Mouse (Mus musculus): ENCODE measurements around the gene Pi4k2a. TPM values are rescaled to one million over a fixed set of nuclear protein-coding genes. Genes with fewer than 3 reads are reported as not detected.

Gene Pi4k2a
- polyA plus RNA-seq, 1 experiment, result 41.3 TPM

DNA sequence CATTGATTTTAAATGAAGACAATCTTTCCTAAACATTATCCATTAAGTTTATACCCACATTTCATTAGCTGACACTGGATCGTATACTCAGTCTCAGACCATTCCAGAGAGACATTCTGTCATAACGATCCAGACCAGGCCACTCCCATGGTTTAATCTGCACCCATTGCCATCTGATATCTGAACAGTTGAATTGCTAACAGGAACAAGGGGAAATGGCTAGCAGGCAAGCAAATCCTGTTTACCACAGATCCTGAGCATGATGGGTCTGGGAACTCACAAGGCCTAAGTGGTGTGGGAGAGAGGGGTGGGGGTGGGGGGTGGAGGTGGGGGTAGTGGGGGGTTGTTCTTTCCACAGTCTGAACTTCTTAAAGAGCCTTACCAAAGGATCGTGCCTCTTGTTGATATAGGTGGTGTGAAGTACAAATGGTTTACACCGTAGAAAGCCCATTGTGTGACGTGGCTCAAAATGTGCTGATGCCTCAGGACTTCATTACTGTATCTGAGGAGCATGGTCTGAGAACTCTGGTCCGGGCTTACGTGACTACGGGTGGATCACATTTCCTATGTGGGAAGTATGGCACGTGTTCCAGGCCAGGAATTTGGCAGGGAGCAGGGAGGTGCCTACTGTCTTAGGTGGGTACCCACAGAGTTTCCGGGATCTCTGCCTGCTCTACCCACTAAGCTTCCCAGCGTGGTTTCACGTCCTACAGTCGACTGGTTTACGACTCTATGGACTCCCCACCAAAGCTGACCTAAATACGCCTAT is 48.4 kb downstream of the Pi4k2a start:
- DNase-seq (ENCODE audit: low read depth), result no peak

DNA sequence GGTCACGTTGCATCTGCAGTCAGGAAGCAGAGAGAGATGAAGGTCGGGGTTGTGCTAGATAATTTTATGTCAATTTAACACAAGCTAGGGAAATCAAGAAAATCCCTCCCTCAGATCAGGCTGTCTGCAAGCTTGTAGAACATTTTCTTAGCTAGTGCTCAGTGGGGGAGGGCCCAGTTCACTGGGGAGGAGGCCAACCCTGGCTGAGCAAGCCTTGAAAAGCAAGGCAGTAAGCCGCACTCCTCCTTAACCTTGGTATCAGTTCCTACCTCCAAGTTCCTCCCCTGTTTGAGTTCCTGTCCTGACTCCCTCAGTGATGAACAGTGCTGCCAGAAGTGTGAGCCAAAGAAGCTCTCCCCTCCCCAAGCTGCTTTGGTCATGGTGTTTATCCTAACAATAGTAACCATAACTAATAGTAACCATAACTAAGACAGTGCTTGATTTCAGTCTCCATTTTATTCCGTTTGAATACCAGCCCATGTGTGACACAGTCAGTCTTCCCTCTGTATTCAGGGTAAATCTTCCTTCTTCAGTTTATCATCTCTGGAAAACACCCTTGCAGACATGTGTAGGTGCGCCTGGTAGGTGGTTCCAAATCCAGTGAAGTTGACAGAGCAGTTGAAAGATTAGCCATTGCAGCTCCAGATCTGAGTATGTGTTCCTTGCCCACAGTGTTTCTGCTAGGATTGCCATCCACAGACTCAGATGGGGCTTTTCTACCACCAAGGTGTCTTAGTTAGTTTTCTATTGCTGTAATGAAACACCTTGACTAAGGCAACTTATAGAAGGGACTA is 49.7 kb downstream of the Pi4k2a start:
- TF ChIP-seq POLR2A (IDR thresholded peaks at IDR 0.05; ENCODE audit: borderline replicate concordance, extremely low read depth, insufficient read depth, insufficient read length, poor library complexity, severe bottlenecking), result no peak
- no peak for TF ChIP-seq CTCF (IDR thresholded peaks at IDR 0.05; ENCODE audit: borderline replicate concordance, extremely low read depth, insufficient read depth, insufficient read length)
- no peak for DNase-seq (ENCODE audit: low read depth)

More for the DNA sequence above, 48.4 kb downstream of the Pi4k2a start:
- no peak for TF ChIP-seq CTCF (IDR thresholded peaks at IDR 0.05; ENCODE audit: borderline replicate concordance, extremely low read depth, insufficient read depth, insufficient read length)
- no peak for TF ChIP-seq POLR2A (IDR thresholded peaks at IDR 0.05; ENCODE audit: borderline replicate concordance, extremely low read depth, insufficient read depth, insufficient read length, poor library complexity, severe bottlenecking)

DNA sequence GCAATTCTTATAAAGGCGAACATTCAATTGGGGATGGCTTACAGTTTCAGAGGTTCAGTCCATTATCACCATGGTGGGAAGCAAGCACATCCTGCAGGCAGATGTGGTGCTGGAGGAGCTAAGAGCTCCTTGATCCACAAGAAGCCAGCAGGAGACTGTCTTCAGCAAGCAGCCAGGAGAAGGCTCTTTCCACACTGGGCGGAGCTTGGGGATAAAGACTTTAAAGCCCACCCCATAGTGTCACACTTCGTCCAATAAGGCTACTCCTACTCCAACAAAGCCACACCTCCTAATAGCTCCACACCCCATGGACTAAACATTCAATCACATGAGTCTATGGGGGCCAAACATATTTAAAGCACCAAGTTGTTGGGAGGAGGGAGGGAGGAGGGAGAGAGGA is 51.7 kb downstream of the Pi4k2a start:
- TF ChIP-seq CTCF (IDR thresholded peaks at IDR 0.05; ENCODE audit: borderline replicate concordance, extremely low read depth, insufficient read depth, insufficient read length), result no peak
- TF ChIP-seq POLR2A (IDR thresholded peaks at IDR 0.05; ENCODE audit: borderline replicate concordance, extremely low read depth, insufficient read depth, insufficient read length, poor library complexity, severe bottlenecking), result no peak
- DNase-seq (ENCODE audit: low read depth), result no peak

DNA sequence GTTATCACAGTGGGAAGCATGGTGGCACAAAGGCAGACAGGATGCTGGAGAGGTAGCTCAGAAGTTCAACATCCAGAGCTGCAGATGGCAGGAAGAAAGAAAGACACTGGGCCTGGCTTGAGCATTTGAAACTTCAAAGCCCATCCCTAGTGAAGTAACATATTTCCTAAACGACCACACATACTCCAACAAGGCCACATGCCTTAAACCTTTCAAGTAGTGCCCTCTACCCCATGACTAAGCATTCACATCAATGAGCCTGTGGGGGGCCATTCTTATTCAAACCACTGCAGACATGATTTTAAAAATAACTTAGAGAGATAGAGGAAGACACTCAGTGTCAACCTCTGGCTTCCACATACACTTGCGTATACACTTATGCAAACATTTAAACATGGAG is 52.5 kb downstream of the Pi4k2a start:
- no peak for TF ChIP-seq CTCF (IDR thresholded peaks at IDR 0.05; ENCODE audit: borderline replicate concordance, extremely low read depth, insufficient read depth, insufficient read length)
- no peak for TF ChIP-seq POLR2A (IDR thresholded peaks at IDR 0.05; ENCODE audit: borderline replicate concordance, extremely low read depth, insufficient read depth, insufficient read length, poor library complexity, severe bottlenecking)
- DNase-seq (ENCODE audit: low read depth), result no peak

DNA sequence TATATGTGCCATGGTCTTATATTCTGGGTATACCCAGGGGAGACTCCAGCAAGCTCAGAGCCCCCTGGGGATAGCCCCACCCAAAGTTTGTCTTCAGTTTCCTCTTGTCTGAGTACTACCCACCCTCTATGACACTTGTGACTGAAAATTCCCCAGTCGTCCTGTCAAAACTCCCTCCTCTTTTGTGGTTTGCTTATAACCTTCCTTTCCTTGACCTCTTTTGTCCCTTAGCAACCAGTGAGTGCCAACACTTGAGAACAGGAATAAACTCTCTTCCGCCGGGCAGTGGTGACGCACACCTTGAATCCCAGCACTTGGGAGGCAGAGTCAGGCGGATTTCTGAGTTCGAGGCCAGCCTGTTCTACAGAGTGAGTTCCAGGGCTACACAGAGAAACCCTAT is 53.8 kb downstream of the Pi4k2a start:
- DNase-seq (ENCODE audit: low read depth), result no peak
- TF ChIP-seq POLR2A (IDR thresholded peaks at IDR 0.05; ENCODE audit: borderline replicate concordance, extremely low read depth, insufficient read depth, insufficient read length, poor library complexity, severe bottlenecking) (no peak), CTCF (IDR thresholded peaks at IDR 0.05; ENCODE audit: borderline replicate concordance, extremely low read depth, insufficient read depth, insufficient read length) (no peak)

DNA sequence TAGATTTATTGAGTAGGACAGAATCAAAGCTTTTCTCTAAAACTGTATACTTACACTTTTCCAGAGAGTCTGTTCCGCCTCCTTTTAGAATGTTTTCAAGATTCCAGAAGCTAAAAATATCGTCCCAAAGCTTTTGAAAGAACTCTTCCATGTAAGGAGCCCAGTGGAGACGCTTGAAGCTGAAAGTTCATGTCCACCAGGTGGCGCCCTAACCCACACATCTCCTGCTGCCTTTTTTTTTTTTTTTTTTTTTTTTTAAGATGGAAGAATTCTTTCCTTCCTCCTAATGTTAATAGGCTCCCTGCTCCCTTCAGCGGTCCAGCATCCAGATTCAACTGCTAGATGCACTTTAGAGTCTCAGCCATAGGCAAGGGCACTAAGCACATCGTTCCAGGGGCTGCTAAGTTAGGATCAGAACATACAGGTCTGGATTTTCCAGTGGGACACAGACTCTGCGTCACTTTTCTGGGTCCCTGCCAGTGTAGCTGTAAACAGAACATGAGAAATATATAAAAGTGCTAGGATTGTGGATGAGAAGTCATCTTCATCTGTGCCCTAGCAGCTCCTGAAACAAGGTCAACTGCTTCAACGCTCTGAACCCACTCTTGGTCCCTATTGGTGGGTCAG is 54.4 kb downstream of the Pi4k2a start:
- peak; percentile 93 for DNase-seq (ENCODE audit: low read depth)
- TF ChIP-seq POLR2A (IDR thresholded peaks at IDR 0.05; ENCODE audit: borderline replicate concordance, extremely low read depth, insufficient read depth, insufficient read length, poor library complexity, severe bottlenecking), result no peak
- peak; percentile 76; the same call in 1 of the 2 replicates for TF ChIP-seq CTCF (IDR thresholded peaks at IDR 0.05; ENCODE audit: borderline replicate concordance, extremely low read depth, insufficient read depth, insufficient read length)

DNA sequence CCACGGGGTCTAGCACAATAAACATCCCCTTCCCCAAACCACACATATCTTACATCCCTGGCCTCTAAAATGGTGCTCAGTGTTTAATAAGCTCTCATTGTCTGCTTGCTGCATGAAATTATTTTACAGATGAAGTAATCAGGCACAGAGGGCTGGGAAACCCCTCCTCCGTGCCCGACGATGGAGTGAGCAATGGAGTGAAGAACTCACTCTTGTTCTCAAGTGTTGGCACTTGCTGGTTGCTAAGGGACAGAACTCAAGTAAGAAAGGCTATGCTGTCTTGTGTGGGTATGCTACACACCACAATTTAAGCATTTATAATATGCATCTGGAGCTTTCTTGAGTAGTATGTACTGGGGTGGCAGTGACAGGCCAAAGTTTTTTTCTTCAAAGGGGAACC is 54.9 kb downstream of the Pi4k2a start:
- TF ChIP-seq CTCF (IDR thresholded peaks at IDR 0.05; ENCODE audit: borderline replicate concordance, extremely low read depth, insufficient read depth, insufficient read length), result no peak
- TF ChIP-seq POLR2A (IDR thresholded peaks at IDR 0.05; ENCODE audit: borderline replicate concordance, extremely low read depth, insufficient read depth, insufficient read length, poor library complexity, severe bottlenecking), result no peak
- no peak for DNase-seq (ENCODE audit: low read depth)

DNA sequence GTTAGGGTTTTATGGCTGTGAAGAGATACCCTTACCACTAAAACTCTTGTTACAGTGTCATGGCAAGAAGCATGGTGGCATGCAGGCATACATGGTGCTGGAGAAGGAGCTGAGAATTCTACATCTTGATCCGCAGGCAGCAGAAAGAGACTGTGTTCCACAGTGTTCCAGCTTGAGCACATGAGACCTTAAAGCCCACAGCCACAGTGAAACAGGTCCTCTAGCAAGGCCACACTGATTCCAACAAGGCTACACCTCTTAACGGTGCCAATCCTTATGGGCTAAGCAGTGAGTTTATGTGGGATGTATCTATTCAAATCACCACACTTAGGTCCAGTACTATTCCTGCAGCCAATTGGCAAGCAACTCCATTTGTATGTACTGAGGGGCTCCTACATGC is 55.5 kb downstream of the Pi4k2a start:
- TF ChIP-seq POLR2A (IDR thresholded peaks at IDR 0.05; ENCODE audit: borderline replicate concordance, extremely low read depth, insufficient read depth, insufficient read length, poor library complexity, severe bottlenecking), result no peak
- TF ChIP-seq CTCF (IDR thresholded peaks at IDR 0.05; ENCODE audit: borderline replicate concordance, extremely low read depth, insufficient read depth, insufficient read length), result no peak
- DNase-seq (ENCODE audit: low read depth), result no peak

DNA sequence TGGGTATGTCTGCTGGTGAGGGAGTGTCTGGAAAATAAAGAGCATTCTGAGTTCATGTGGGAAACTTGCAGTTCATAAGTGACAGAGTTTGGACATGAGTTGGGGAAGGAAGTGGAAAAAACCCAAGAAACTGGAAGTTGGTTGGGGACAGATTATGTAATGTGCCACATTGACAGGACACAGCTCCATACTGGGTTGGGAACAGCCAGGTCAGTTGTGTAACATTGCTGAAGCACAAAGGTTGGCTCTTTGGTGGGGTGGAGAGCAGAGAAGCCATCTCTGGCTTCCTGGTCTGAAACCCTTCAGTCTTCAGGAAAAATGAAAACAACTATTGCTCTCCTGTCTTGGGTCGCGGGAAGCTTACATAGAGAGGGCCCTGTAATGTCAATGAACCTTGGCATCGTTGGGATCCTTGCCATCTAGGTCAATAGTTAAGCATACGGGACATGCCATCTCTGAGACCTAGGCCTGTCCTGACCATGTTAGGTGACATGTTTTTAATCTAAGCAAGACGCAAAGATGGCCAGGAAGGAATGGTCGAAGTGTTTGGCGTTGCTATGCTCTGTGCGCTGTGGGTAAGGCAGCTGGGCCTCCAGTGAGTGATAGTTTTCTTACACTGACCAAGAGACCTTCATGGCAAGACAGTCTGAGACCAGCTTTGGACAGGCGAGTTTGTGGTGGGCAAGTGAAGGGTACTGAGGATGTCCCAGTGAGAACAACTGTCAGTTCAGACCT is 56.2 kb downstream of the Pi4k2a start:
- TF ChIP-seq CTCF (IDR thresholded peaks at IDR 0.05; ENCODE audit: borderline replicate concordance, extremely low read depth, insufficient read depth, insufficient read length), result no peak
- TF ChIP-seq POLR2A (IDR thresholded peaks at IDR 0.05; ENCODE audit: borderline replicate concordance, extremely low read depth, insufficient read depth, insufficient read length, poor library complexity, severe bottlenecking), result no peak

DNA sequence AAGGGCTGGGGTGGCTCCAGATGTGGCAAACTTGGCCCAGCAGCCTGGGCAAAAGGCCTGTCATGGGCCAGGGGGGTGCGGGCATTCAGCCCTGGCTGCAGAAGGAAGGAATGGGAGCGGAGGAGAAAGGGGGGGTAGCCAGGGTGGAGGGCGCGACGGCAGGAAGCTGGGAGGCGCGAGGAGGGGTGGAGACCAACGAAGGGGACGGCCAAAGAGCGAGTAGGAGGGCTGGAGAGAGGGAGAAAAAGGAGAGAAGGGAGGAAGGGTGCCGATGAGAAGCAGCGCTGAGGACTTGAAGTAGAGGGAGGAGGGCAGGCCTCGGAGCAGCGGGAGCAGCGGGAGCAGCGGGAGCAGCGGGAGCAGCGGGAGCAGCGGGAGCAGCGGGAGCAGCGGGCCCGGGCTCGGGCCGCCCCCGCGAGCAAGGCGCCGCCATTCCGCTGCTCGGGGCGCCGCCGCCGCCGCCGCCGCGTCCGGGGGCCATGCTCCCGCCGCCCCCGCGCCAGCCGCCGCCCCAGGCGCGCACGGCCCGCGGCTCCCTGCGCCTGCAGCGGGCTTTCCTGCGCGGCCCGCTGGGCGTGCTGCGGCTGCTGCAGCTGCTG is 57.0 kb downstream of the Pi4k2a start, which contains the start of gene Marveld1:
Marveld1 (plus strand) TSS at position 231 of the 599 bp plus-strand sequence.
- TF ChIP-seq CTCF (IDR thresholded peaks at IDR 0.05; ENCODE audit: borderline replicate concordance, extremely low read depth, insufficient read depth, insufficient read length), result no peak
- no peak for TF ChIP-seq POLR2A (IDR thresholded peaks at IDR 0.05; ENCODE audit: borderline replicate concordance, extremely low read depth, insufficient read depth, insufficient read length, poor library complexity, severe bottlenecking)

More for the DNA sequence above, 56.2 kb downstream of the Pi4k2a start:
- no peak for DNase-seq (ENCODE audit: low read depth)

More for the DNA sequence above, 57.0 kb downstream of the Pi4k2a start, which contains the start of gene Marveld1:
- DNase-seq (ENCODE audit: low read depth), result peak; percentile 67
